Mouse (Mus musculus): Measurements from ENCODE around the gene Mmp20.

Mmp20 gene

GRCm38 (mm10) chr9:7686024-7686423, 58.0 kb downstream of the Mmp20 start:
- in situ Hi-C loops (cut with MboI; ENCODE audit: low sequenced_read_pairs), result no loop called here

- in situ Hi-C loops (cut with MboI; ENCODE audit: low sequenced_read_pairs), result no loop called here
Measured at GRCm38 (mm10) chr9:7689799-7690198, 61.8 kb downstream of the Mmp20 start.

GRCm38 (mm10) chr9:7691790-7692189, 63.8 kb downstream of the Mmp20 start, which contains the start of gene Mmp7:
TSS of gene Mmp7 (plus strand) at chr9:7692090.
- in situ Hi-C loops (cut with MboI; ENCODE audit: low sequenced_read_pairs), result no loop called here

- in situ Hi-C loops (cut with MboI; ENCODE audit: low sequenced_read_pairs), result no loop called here
Measured at GRCm38 (mm10) chr9:7693961-7694360, 65.9 kb downstream of the Mmp20 start.

GRCm38 (mm10) chr9:7695646-7696045, 67.6 kb downstream of the Mmp20 start:
- in situ Hi-C loops (cut with MboI; ENCODE audit: low sequenced_read_pairs), result no loop called here

GRCm38 (mm10) chr9:7708698-7709097, 80.7 kb downstream of the Mmp20 start:
- in situ Hi-C loops (cut with MboI; ENCODE audit: low sequenced_read_pairs), result no loop called here

GRCm38 (mm10) chr9:7711196-7711595, 83.2 kb downstream of the Mmp20 start:
- in situ Hi-C loops (cut with MboI; ENCODE audit: low sequenced_read_pairs), result no loop called here

GRCm38 (mm10) chr9:7714062-7714907, 86.3 kb downstream of the Mmp20 start:
- in situ Hi-C loops (cut with MboI; ENCODE audit: low sequenced_read_pairs), result no loop called here

- in situ Hi-C loops (cut with MboI; ENCODE audit: low sequenced_read_pairs), result loop anchor here (5.0 kb wide), 1 partner anchor 182 kb away; no protein-coding TSS in a partner anchor
Measured at GRCm38 (mm10) chr9:7714908-7715175, 86.8 kb downstream of the Mmp20 start.

GRCm38 (mm10) chr9:7721543-7721942, 93.5 kb downstream of the Mmp20 start:
- in situ Hi-C loops (cut with MboI; ENCODE audit: low sequenced_read_pairs), result no loop called here
